Mouse (Mus musculus): ENCODE measurements at regions not wholly inside any gene's neighbourhood (a gene's known extent, or its start where the extent isn't known, plus 50 kb on each side); places are given as distances from the start of the nearest gene placed in this dataset.

GRCm38 (mm10) chr6:121560852-121561251 lies 74.3 kb upstream of the A2m start:
- Histone ChIP-seq H3K4me3 (replicated peaks in 1 of 3; ENCODE audit: low read depth in 2 of 3, low read length in 2 of 3, poor library complexity in 1 of 3) (no peak overlapping the region), H3K27ac (ENCODE audit: insufficient read depth, low read depth) (no peak overlapping the region), H3K9me3 (replicated peaks; ENCODE audit: low read length) (no peaks in the 10 kb centered on the region), H3K4me1 (ENCODE audit: control insufficient read depth in 1 of 2, insufficient read depth in 2 of 2) (no peaks in the 10 kb centered on the region), H3K9ac (ENCODE audit: insufficient read depth, low read depth) (no peak overlapping the region), H3K27me3 (replicated peaks) (peaks cover 46% of the 10 kb centered on the region), H3K79me2 (replicated peaks; ENCODE audit: control insufficient read depth, extremely low read depth, insufficient read depth, poor library complexity, severe bottlenecking) (no peaks in the 10 kb centered on the region), H3K36me3 (replicated peaks in 1 of 2; ENCODE audit: control insufficient read depth in 1 of 2, insufficient read depth in 1 of 2, low read length in 1 of 2) (no peaks in the 10 kb centered on the region), H3K4me2 (ENCODE audit: insufficient read depth, low read depth, poor library complexity, severe bottlenecking) (no peak overlapping the region)
- dilution Hi-C loops (cut with MboI; ENCODE audit: extremely low pct_ligation_motif_present, extremely low pct_unique_long_range_greater_than_20kb, low sequenced_read_pairs) (no loop called here), in situ Hi-C loops (cut with MboI; ENCODE audit: low pct_ligation_motif_present, low pct_unique_long_range_greater_than_20kb, low sequenced_read_pairs) (no loop called here)
- DNase-seq (ENCODE audit: extremely low read depth), result peak; percentile 54
- peak; percentile 41 to 75 for TF ChIP-seq CTCF (conservative IDR thresholded peaks at IDR 0.05 in 1 of 2, IDR thresholded peaks at IDR 0.05 in 1 of 2; ENCODE audit: low read depth in 2 of 2, low read length in 2 of 2)
- TF ChIP-seq RAD21 (IDR thresholded peaks at IDR 0.05; ENCODE audit: low read depth, low read length), result peak; percentile 71
- TF ChIP-seq SMC3 (IDR thresholded peaks at IDR 0.05; ENCODE audit: low read depth, low read length), result peak; percentile 28
- no peak for TF ChIP-seq JUND (conservative IDR thresholded peaks at IDR 0.05; ENCODE audit: low read depth, low read length)

GRCm38 (mm10) chr6:121560393-121560793 lies 74.8 kb upstream of the A2m start:
- in situ Hi-C loops (cut with MboI; ENCODE audit: low pct_ligation_motif_present, low pct_unique_long_range_greater_than_20kb, low sequenced_read_pairs) (no loop called here), dilution Hi-C loops (cut with MboI; ENCODE audit: extremely low pct_ligation_motif_present, extremely low pct_unique_long_range_greater_than_20kb, low sequenced_read_pairs) (no loop called here)
- Histone ChIP-seq H3K36me3 (replicated peaks in 1 of 2; ENCODE audit: control insufficient read depth in 1 of 2, insufficient read depth in 1 of 2, low read length in 1 of 2) (no peaks in the 10 kb centered on the region), H3K27me3 (replicated peaks) (peaks cover 51% of the 10 kb centered on the region), H3K79me2 (replicated peaks; ENCODE audit: control insufficient read depth, extremely low read depth, insufficient read depth, poor library complexity, severe bottlenecking) (no peaks in the 10 kb centered on the region), H3K9me3 (replicated peaks; ENCODE audit: low read length) (no peaks in the 10 kb centered on the region), H3K4me2 (ENCODE audit: insufficient read depth, low read depth, poor library complexity, severe bottlenecking) (no peak overlapping the region), H3K27ac (ENCODE audit: insufficient read depth, low read depth) (no peak overlapping the region), H3K4me3 (replicated peaks in 1 of 3; ENCODE audit: low read depth in 2 of 3, low read length in 2 of 3, poor library complexity in 1 of 3) (no peak overlapping the region), H3K9ac (ENCODE audit: insufficient read depth, low read depth) (no peak overlapping the region), H3K4me1 (ENCODE audit: control insufficient read depth in 1 of 2, insufficient read depth in 2 of 2) (no peaks in the 10 kb centered on the region)
- DNase-seq (ENCODE audit: extremely low read depth), result no peak
- no peak for TF ChIP-seq PAX5 (IDR thresholded peaks at IDR 0.05; ENCODE audit: low read length)
- TF ChIP-seq MEF2A (IDR thresholded peaks at IDR 0.05; ENCODE audit: borderline replicate concordance, low read depth, low read length), result no peak
- TF ChIP-seq USF1 (IDR thresholded peaks at IDR 0.05; ENCODE audit: low read depth, low read length), result no peak
- no peak for TF ChIP-seq MAFK (IDR thresholded peaks at IDR 0.05; ENCODE audit: insufficient replicate concordance, low read length)
- no peak for TF ChIP-seq ZMIZ1 (IDR thresholded peaks at IDR 0.05; ENCODE audit: low read depth, low read length)
- no peak for TF ChIP-seq USF2 (conservative IDR thresholded peaks at IDR 0.05; ENCODE audit: low read depth, low read length)
- TF ChIP-seq ELF1 (IDR thresholded peaks at IDR 0.05; ENCODE audit: low read depth, low read length), result no peak
- TF ChIP-seq RCOR1 (conservative IDR thresholded peaks at IDR 0.05; ENCODE audit: low read depth, low read length), result no peak
- TF ChIP-seq ETS1 (conservative IDR thresholded peaks at IDR 0.05; ENCODE audit: low read depth, low read length), result no peak
- TF ChIP-seq CHD1 (IDR thresholded peaks at IDR 0.05; ENCODE audit: low read depth, low read length), result no peak
- TF ChIP-seq POLR2AphosphoS2 (IDR thresholded peaks at IDR 0.05; ENCODE audit: low read depth, low read length), result no peak

GRCm38 (mm10) chr6:121556481-121556880 lies 78.7 kb upstream of the A2m start:
- peaks cover 68% of the 10 kb centered on the region for H3K27me3 ChIP-seq (replicated peaks)
- no peak overlapping the region for H3K9ac ChIP-seq (ENCODE audit: insufficient read depth, low read depth)
- H3K27ac ChIP-seq (ENCODE audit: insufficient read depth, low read depth), result no peak overlapping the region
- no peak overlapping the region for H3K4me3 ChIP-seq (replicated peaks in 1 of 3; ENCODE audit: low read depth in 2 of 3, low read length in 2 of 3, poor library complexity in 1 of 3)
- no peaks in the 10 kb centered on the region for H3K36me3 ChIP-seq (replicated peaks in 1 of 2; ENCODE audit: control insufficient read depth in 1 of 2, insufficient read depth in 1 of 2, low read length in 1 of 2)
- dilution Hi-C loops (cut with MboI; ENCODE audit: extremely low pct_ligation_motif_present, extremely low pct_unique_long_range_greater_than_20kb, low sequenced_read_pairs) (no loop called here), in situ Hi-C loops (cut with MboI; ENCODE audit: low pct_ligation_motif_present, low pct_unique_long_range_greater_than_20kb, low sequenced_read_pairs) (loop anchor here (5.0 kb wide), 1 partner anchor 836 kb away; no protein-coding TSS in a partner anchor)
- no peaks in the 10 kb centered on the region for H3K4me1 ChIP-seq (ENCODE audit: control insufficient read depth in 1 of 2, insufficient read depth in 2 of 2)
- DNase-seq (ENCODE audit: extremely low read depth), result peak; percentile 14
- no peaks in the 10 kb centered on the region for H3K79me2 ChIP-seq (replicated peaks; ENCODE audit: control insufficient read depth, extremely low read depth, insufficient read depth, poor library complexity, severe bottlenecking)
- H3K9me3 ChIP-seq (replicated peaks; ENCODE audit: low read length), result no peaks in the 10 kb centered on the region
- no peak overlapping the region for H3K4me2 ChIP-seq (ENCODE audit: insufficient read depth, low read depth, poor library complexity, severe bottlenecking)
- TF ChIP-seq CTCF (conservative IDR thresholded peaks at IDR 0.05 in 1 of 2, IDR thresholded peaks at IDR 0.05 in 1 of 2; ENCODE audit: low read depth in 2 of 2, low read length in 2 of 2) (peak; percentile 66 to 69), CHD2 (IDR thresholded peaks at IDR 0.05; ENCODE audit: low read length) (no peak), ZNF384 (IDR thresholded peaks at IDR 0.05; ENCODE audit: low read depth, low read length) (no peak), GABPA (IDR thresholded peaks at IDR 0.05; ENCODE audit: insufficient replicate concordance, low read depth, low read length) (no peak), PAX5 (IDR thresholded peaks at IDR 0.05; ENCODE audit: low read length) (no peak), ETS1 (conservative IDR thresholded peaks at IDR 0.05; ENCODE audit: low read depth, low read length) (no peak), RAD21 (IDR thresholded peaks at IDR 0.05; ENCODE audit: low read depth, low read length) (peak; percentile 42), ZC3H11A (IDR thresholded peaks at IDR 0.05; ENCODE audit: low read depth, low read length) (no peak), SMC3 (IDR thresholded peaks at IDR 0.05; ENCODE audit: low read depth, low read length) (peak; percentile 21; the same call in 1 of the 2 replicates), MYC (IDR thresholded peaks at IDR 0.05; ENCODE audit: low read depth, low read length) (no peak)
